Mouse (Mus musculus): Measurements from ENCODE around the gene Ino80d. TPM values are rescaled to one million over a fixed set of nuclear protein-coding genes. Genes with fewer than 3 reads are reported as not detected.

Ino80d gene
- total and polyA plus RNA-seq, 2 experiments from 2014 or later = 5.8 to 7.3 TPM

DNA sequence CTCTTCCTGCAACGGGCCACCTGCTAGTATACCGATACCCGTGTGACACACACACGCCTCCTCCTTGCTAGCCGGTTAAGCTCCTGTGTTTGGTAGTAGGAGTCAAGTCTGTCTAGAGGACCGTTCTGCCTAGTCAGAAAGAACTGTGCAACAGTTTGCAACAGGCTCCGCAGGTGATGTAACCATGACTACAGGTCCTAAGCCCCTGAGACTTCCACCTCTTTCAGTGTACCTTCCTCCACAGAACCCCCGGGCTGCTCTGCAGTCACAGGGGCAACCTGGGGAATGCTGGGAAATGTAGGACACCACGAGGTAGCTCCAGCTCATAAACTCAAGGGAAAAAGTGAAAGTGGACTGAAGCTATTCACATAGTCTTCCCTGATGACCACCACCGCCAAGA, 123.4 kb downstream of the Ino80d start:
- ATAC-seq (ENCODE audit: insufficient read depth, low read depth) (no peak), DNase-seq (ENCODE audit: low spot score) (no peak)
- Histone ChIP-seq H3K27me3 (ENCODE audit: control insufficient read depth, insufficient read depth, low read length) (no peaks in the 10 kb centered on the region), H3K27ac (ENCODE audit: low read depth) (no peak overlapping the region), H3K4me1 (ENCODE audit: control insufficient read depth, insufficient read depth) (peaks cover 17% of the 10 kb centered on the region), H3K9me3 (replicated peaks; ENCODE audit: control insufficient read depth, low read length) (no peaks in the 10 kb centered on the region), H3K36me3 (replicated peaks; ENCODE audit: control insufficient read depth, insufficient read depth, low read length) (no peaks in the 10 kb centered on the region), H3K9ac (replicated peaks; ENCODE audit: low read depth, low read length) (no peak overlapping the region), H3K4me3 (ENCODE audit: low read depth, low read length) (no peak overlapping the region), H3K4me2 (ENCODE audit: low read depth, low read length) (no peak overlapping the region)
- TF ChIP-seq EP300 (IDR thresholded peaks at IDR 0.05; ENCODE audit: low read depth) = no peak
- WGBS = 85% methylated on average over 10 of the region's 10 CpGs

- Histone ChIP-seq H3K27me3 (ENCODE audit: control insufficient read depth, insufficient read depth, low read length) (no peaks in the 10 kb centered on the region), H3K9me3 (replicated peaks; ENCODE audit: control insufficient read depth, low read length) (no peaks in the 10 kb centered on the region), H3K36me3 (replicated peaks; ENCODE audit: control insufficient read depth, insufficient read depth, low read length) (no peaks in the 10 kb centered on the region), H3K4me2 (ENCODE audit: low read depth, low read length) (no peak overlapping the region), H3K9ac (replicated peaks; ENCODE audit: low read depth, low read length) (no peak overlapping the region), H3K4me1 (ENCODE audit: control insufficient read depth, insufficient read depth) (peaks cover 7% of the 10 kb centered on the region), H3K27ac (ENCODE audit: low read depth) (no peak overlapping the region), H3K4me3 (ENCODE audit: low read depth, low read length) (no peak overlapping the region)
- ATAC-seq (ENCODE audit: insufficient read depth, low read depth) (no peak), DNase-seq (ENCODE audit: low spot score) (no peak)
- 62% methylated on average over 2 of the region's 2 CpGs for WGBS
- TF ChIP-seq CTCF (IDR thresholded peaks at IDR 0.05; ENCODE audit: low read depth) = no peak
- no peak for TF ChIP-seq EP300 (IDR thresholded peaks at IDR 0.05; ENCODE audit: low read depth)
Observed at GRCm38 (mm10) chr1:62987561-62987960, 126.9 kb downstream of the Ino80d start.

GRCm38 (mm10) chr1:62986267-62986666, 128.2 kb downstream of the Ino80d start:
- peak overlapping the region; percentile 44 for H3K4me2 ChIP-seq (ENCODE audit: low read depth, low read length)
- no peaks in the 10 kb centered on the region for H3K9me3 ChIP-seq (replicated peaks; ENCODE audit: control insufficient read depth, low read length)
- no peaks in the 10 kb centered on the region for H3K27me3 ChIP-seq (ENCODE audit: control insufficient read depth, insufficient read depth, low read length)
- TF ChIP-seq EP300 (IDR thresholded peaks at IDR 0.05; ENCODE audit: low read depth) (no peak), CTCF (IDR thresholded peaks at IDR 0.05; ENCODE audit: low read depth) (peak; percentile 74)
- H3K27ac ChIP-seq (ENCODE audit: low read depth) = no peak overlapping the region
- WGBS = 25% methylated on average over 7 of the region's 7 CpGs
- H3K36me3 ChIP-seq (replicated peaks; ENCODE audit: control insufficient read depth, insufficient read depth, low read length) = no peaks in the 10 kb centered on the region
- no peak overlapping the region for H3K9ac ChIP-seq (replicated peaks; ENCODE audit: low read depth, low read length)
- no peaks in the 10 kb centered on the region for H3K4me1 ChIP-seq (ENCODE audit: control insufficient read depth, insufficient read depth)
- DNase-seq (ENCODE audit: low spot score) (peak; percentile 51), ATAC-seq (ENCODE audit: insufficient read depth, low read depth) (no peak)
- peak overlapping the region; percentile 26; the same call in 1 of the 2 replicates for H3K4me3 ChIP-seq (ENCODE audit: low read depth, low read length)

- Histone ChIP-seq H3K4me3 (ENCODE audit: low read depth, low read length) (peak overlapping the region; percentile 45), H3K36me3 (replicated peaks; ENCODE audit: control insufficient read depth, insufficient read depth, low read length) (no peaks in the 10 kb centered on the region), H3K27ac (ENCODE audit: low read depth) (peak overlapping the region; percentile 55), H3K4me1 (ENCODE audit: control insufficient read depth, insufficient read depth) (no peaks in the 10 kb centered on the region), H3K27me3 (ENCODE audit: control insufficient read depth, insufficient read depth, low read length) (no peaks in the 10 kb centered on the region), H3K4me2 (ENCODE audit: low read depth, low read length) (peak overlapping the region; percentile 64), H3K9ac (replicated peaks; ENCODE audit: low read depth, low read length) (peak overlapping the region; percentile 49; the same call in 1 of the 2 replicates), H3K9me3 (replicated peaks; ENCODE audit: control insufficient read depth, low read length) (no peaks in the 10 kb centered on the region)
- TF ChIP-seq CTCF (IDR thresholded peaks at IDR 0.05; ENCODE audit: low read depth) (peak; percentile 70), EP300 (IDR thresholded peaks at IDR 0.05; ENCODE audit: low read depth) (no peak)
- 16% methylated on average over 11 of the region's 11 CpGs for WGBS
- DNase-seq (ENCODE audit: low spot score) = peak; percentile 77
- peak; percentile 81 for ATAC-seq (ENCODE audit: insufficient read depth, low read depth)
Observed at GRCm38 (mm10) chr1:62984566-62984965, 129.9 kb downstream of the Ino80d start.

- H3K4me1 ChIP-seq (ENCODE audit: control insufficient read depth, insufficient read depth) = no peaks in the 10 kb centered on the region
- no peak for TF ChIP-seq CTCF (IDR thresholded peaks at IDR 0.05; ENCODE audit: low read depth)
- no peak for TF ChIP-seq EP300 (IDR thresholded peaks at IDR 0.05; ENCODE audit: low read depth)
- H3K9me3 ChIP-seq (replicated peaks; ENCODE audit: control insufficient read depth, low read length) = no peaks in the 10 kb centered on the region
- H3K4me2 ChIP-seq (ENCODE audit: low read depth, low read length) = no peak overlapping the region
- ATAC-seq (ENCODE audit: insufficient read depth, low read depth) = no peak
- 74% methylated on average over 3 of the region's 3 CpGs for WGBS
- DNase-seq (ENCODE audit: low spot score) = no peak
- H3K27me3 ChIP-seq (ENCODE audit: control insufficient read depth, insufficient read depth, low read length) = no peaks in the 10 kb centered on the region
- H3K27ac ChIP-seq (ENCODE audit: low read depth) = no peak overlapping the region
- H3K4me3 ChIP-seq (ENCODE audit: low read depth, low read length) = no peak overlapping the region
- no peak overlapping the region for H3K9ac ChIP-seq (replicated peaks; ENCODE audit: low read depth, low read length)
- no peaks in the 10 kb centered on the region for H3K36me3 ChIP-seq (replicated peaks; ENCODE audit: control insufficient read depth, insufficient read depth, low read length)
Observed at GRCm38 (mm10) chr1:62976742-62977141, 137.7 kb downstream of the Ino80d start.

GRCm38 (mm10) chr1:62966885-62967284, 147.6 kb downstream of the Ino80d start:
- 21% methylated on average over 5 of the region's 5 CpGs for WGBS
- no peaks in the 10 kb centered on the region for H3K27me3 ChIP-seq (ENCODE audit: control insufficient read depth, insufficient read depth, low read length)
- ATAC-seq (ENCODE audit: insufficient read depth, low read depth) (no peak), DNase-seq (ENCODE audit: low spot score) (peak; percentile 35)
- peak overlapping the region; percentile 19 for H3K4me3 ChIP-seq (ENCODE audit: low read depth, low read length)
- H3K27ac ChIP-seq (ENCODE audit: low read depth) = no peak overlapping the region
- H3K4me1 ChIP-seq (ENCODE audit: control insufficient read depth, insufficient read depth) = no peaks in the 10 kb centered on the region
- TF ChIP-seq CTCF (IDR thresholded peaks at IDR 0.05; ENCODE audit: low read depth) (peak; percentile 56), EP300 (IDR thresholded peaks at IDR 0.05; ENCODE audit: low read depth) (no peak)
- H3K36me3 ChIP-seq (replicated peaks; ENCODE audit: control insufficient read depth, insufficient read depth, low read length) = no peaks in the 10 kb centered on the region
- peak overlapping the region; percentile 41 for H3K4me2 ChIP-seq (ENCODE audit: low read depth, low read length)
- H3K9me3 ChIP-seq (replicated peaks; ENCODE audit: control insufficient read depth, low read length) = no peaks in the 10 kb centered on the region
- no peak overlapping the region for H3K9ac ChIP-seq (replicated peaks; ENCODE audit: low read depth, low read length)

All from heart, postnatal 0 days (tissue).